In genomic region chr14:13963527-13963926, GRCm38 (mm10) we compare ENCODE assay signal across 24 mouse cellular contexts. TPM values are rescaled to one million over a fixed set of nuclear protein-coding genes. Genes with fewer than 3 reads are reported as not detected.
"Had no signal": no experiment of that assay in that cellular context is flagged by ENCODE, and none has a peak within 500 bp of the region (broad histone marks: within the 10 kb centered on the region; RNA-seq: fewer than 3 reads in every experiment).

No protein-coding gene starts in this region.

- H3K9me3 ChIP-seq: neural tube, embryonic 13.5 days; neural tube, embryonic 15.5 days; stomach, embryonic 15.5 days had no signal

- DNase-seq: retina, postnatal 1 day; right cerebral cortex, adult 18-20 months; right cerebral cortex, postnatal 14 days; right cerebral cortex, postnatal 25 days; right cerebral cortex, postnatal 4 days; spleen, adult 18-20 months; thymus, adult 18-20 months; thymus, adult 2 months; thymus, postnatal 14 days; thymus, postnatal 25 days; thymus, postnatal 36 days; thymus, postnatal 4 days had no signal

- H3K36me3 ChIP-seq: neural tube, embryonic 13.5 days; neural tube, embryonic 15.5 days; stomach, embryonic 15.5 days had no signal

- H3K27ac ChIP-seq: neural tube, embryonic 13.5 days; neural tube, embryonic 15.5 days; stomach, embryonic 15.5 days; stomach, postnatal 0 days had no signal

- H3K4me3 ChIP-seq: neural tube, embryonic 13.5 days; neural tube, embryonic 15.5 days; stomach, embryonic 15.5 days had no signal

- H3K9ac ChIP-seq: neural tube, embryonic 13.5 days; neural tube, embryonic 15.5 days; stomach, embryonic 15.5 days had no signal

- H3K27me3 ChIP-seq: neural tube, embryonic 13.5 days; neural tube, embryonic 15.5 days; stomach, embryonic 15.5 days had no signal

RNA-seq across cellular contexts. Expression of gene Gm281, which starts 49.2 kb away (rescaled TPM):
- total RNA-seq: neutrophil, adult 5-6 weeks had no signal
- polyA plus RNA-seq: neural tube, embryonic 13.5 days; neural tube, embryonic 14.5 days; neural tube, embryonic 15.5 days; small intestine, adult 2 months; spleen, adult 2 months; stomach, embryonic 14.5 days; stomach, embryonic 15.5 days; stomach, embryonic 16.5 days; stomach, postnatal 0 days; thymus, postnatal 0 days; urinary bladder, adult 2 months had no signal
